ENCODE assay signal across 8 mouse cellular contexts in genomic region chr9:121383180-121383586, GRCm38 (mm10).
DNase-seq lines count a peak whose midpoint lies in the region; ATAC-seq and TF ChIP-seq lines count a peak whose summit lies in the region.
"Had no signal": no experiment of that assay in that cellular context is flagged by ENCODE, and none has a peak within 500 bp of the region (broad histone marks: within the 10 kb centered on the region; RNA-seq: fewer than 3 reads in every experiment).

No protein-coding gene starts in this region.

- intact Hi-C loops in heart, postnatal 14 days (cut with DNase I): no loop called here

- peak; percentile 90 to 91 for DNase-seq in cerebellum, postnatal 36 days
- no peak for DNase-seq in kidney, postnatal 0 days (ENCODE audit: low spot score)
- peak; percentile 90 for DNase-seq in retina, postnatal 7 days (ENCODE audit: low read depth, low spot score)
- DNase-seq in thymus, postnatal 0 days (ENCODE audit: low spot score): no peak
- no peak for DNase-seq in heart, postnatal 14 days
- DNase-seq: lung, embryonic 14.5 days had no signal

- peak; percentile 43; the same call in 1 of the 2 replicates for ATAC-seq in liver, embryonic 16.5 days (ENCODE audit: low read depth)
- no peak for ATAC-seq in liver, embryonic 12.5 days
- ATAC-seq in kidney, postnatal 0 days (replicated peaks; ENCODE audit: low FRiP score, low read depth): peak; percentile 80

- no peak overlapping the region for H3K4me3 ChIP-seq in liver, embryonic 16.5 days (ENCODE audit: low read depth, low read length)
- no peak overlapping the region for H3K4me3 ChIP-seq in liver, embryonic 12.5 days
- no peak overlapping the region for H3K4me3 ChIP-seq in kidney, postnatal 0 days (replicated peaks; ENCODE audit: low read depth, low read length)

- H3K9ac ChIP-seq in liver, embryonic 16.5 days (ENCODE audit: low read depth, low read length): no peak overlapping the region
- no peak overlapping the region for H3K9ac ChIP-seq in liver, embryonic 12.5 days
- no peak overlapping the region for H3K9ac ChIP-seq in kidney, postnatal 0 days (ENCODE audit: low read depth, low read length)
- H3K9ac ChIP-seq: lung, embryonic 14.5 days had no signal

- no peaks in the 10 kb centered on the region for H3K9me3 ChIP-seq in liver, embryonic 16.5 days (replicated peaks; ENCODE audit: control insufficient read depth, low read length)
- H3K9me3 ChIP-seq in liver, embryonic 12.5 days (replicated peaks): no peaks in the 10 kb centered on the region
- H3K9me3 ChIP-seq in kidney, postnatal 0 days (replicated peaks; ENCODE audit: low read length): no peaks in the 10 kb centered on the region

- H3K27ac ChIP-seq in liver, embryonic 16.5 days (ENCODE audit: low read length): no peak overlapping the region
- H3K27ac ChIP-seq in liver, embryonic 12.5 days: no peak overlapping the region
- peak overlapping the region; percentile 62; the same call in 1 of the 2 replicates for H3K27ac ChIP-seq in kidney, postnatal 0 days

- H3K27me3 ChIP-seq in liver, embryonic 16.5 days (ENCODE audit: control insufficient read depth, insufficient read depth, low read depth, low read length): no peaks in the 10 kb centered on the region
- no peaks in the 10 kb centered on the region for H3K27me3 ChIP-seq in liver, embryonic 12.5 days (replicated peaks)
- no peaks in the 10 kb centered on the region for H3K27me3 ChIP-seq in kidney, postnatal 0 days (ENCODE audit: insufficient read depth, low read length)

- H3K4me2 ChIP-seq in liver, embryonic 16.5 days (ENCODE audit: low read depth, low read length): no peak overlapping the region
- H3K4me2 ChIP-seq in liver, embryonic 12.5 days: no peak overlapping the region
- H3K4me2 ChIP-seq in kidney, postnatal 0 days (ENCODE audit: low read length): no peak overlapping the region
- H3K4me2 ChIP-seq: lung, embryonic 14.5 days had no signal

- no peak for TF ChIP-seq CTCF in kidney, postnatal 0 days (IDR thresholded peaks at IDR 0.05; ENCODE audit: low read depth)

- peaks cover 20% of the 10 kb centered on the region for H3K4me1 ChIP-seq in liver, embryonic 16.5 days (ENCODE audit: control insufficient read depth, low read depth, low read length)
- peaks cover 20% of the 10 kb centered on the region for H3K4me1 ChIP-seq in liver, embryonic 12.5 days
- H3K4me1 ChIP-seq in kidney, postnatal 0 days (replicated peaks; ENCODE audit: insufficient read depth, low read length): peaks cover 10% of the 10 kb centered on the region; the same call in 1 of the 2 replicates

- no peaks in the 10 kb centered on the region for H3K36me3 ChIP-seq in liver, embryonic 16.5 days (ENCODE audit: control insufficient read depth, insufficient read depth)
- no peaks in the 10 kb centered on the region for H3K36me3 ChIP-seq in liver, embryonic 12.5 days
- no peaks in the 10 kb centered on the region for H3K36me3 ChIP-seq in kidney, postnatal 0 days (ENCODE audit: insufficient read depth, low read length)

- WGBS in liver, embryonic 16.5 days (ENCODE audit: insufficient replicate concordance): 74% methylated on average over 9 of the region's 9 CpGs
- WGBS in liver, embryonic 12.5 days (ENCODE audit: insufficient replicate concordance): 80% methylated on average over 9 of the region's 9 CpGs
- 87% methylated on average over 9 of the region's 9 CpGs for WGBS in kidney, postnatal 0 days

Comparison
In these comparisons a context has a peak if more than half of its experiments do, and no peak if none do; other contexts are left out.
1. DNase-seq: peak in cerebellum, postnatal 36 days (2 of 2) and retina, postnatal 7 days (single experiment); none in kidney, postnatal 0 days (single experiment), thymus, postnatal 0 days (single experiment) and heart, postnatal 14 days (0 of 2).